In genomic region chr10:69570466-69571288, GRCm38 (mm10) we compare ENCODE assay signal across 7 mouse cellular contexts.
A peak's percentile ranks its signal among the peaks of the same experiment; 100 is the strongest.
DNase-seq lines count a peak whose midpoint lies in the region; ATAC-seq lines count a peak whose summit lies in the region.

No protein-coding gene starts in this region.

- no peaks in the 10 kb centered on the region for H3K27me3 ChIP-seq in hindbrain, embryonic 14.5 days (ENCODE audit: control insufficient read depth, insufficient read depth, low read length)
- H3K27me3 ChIP-seq in limb, embryonic 15.5 days: peaks cover 8% of the 10 kb centered on the region
- H3K27me3 ChIP-seq in neural tube, embryonic 15.5 days (replicated peaks): no peaks in the 10 kb centered on the region

- no peak for ATAC-seq in hindbrain, embryonic 14.5 days (ENCODE audit: low FRiP score)
- no peak for ATAC-seq in limb, embryonic 15.5 days (ENCODE audit: insufficient number of reproducible peaks, low FRiP score, low TSS enrichment, low read depth)
- no peak for ATAC-seq in neural tube, embryonic 15.5 days (ENCODE audit: low FRiP score)

- WGBS in hindbrain, embryonic 14.5 days: 34% methylated on average over 18 of the region's 18 CpGs
- 39% methylated on average over 18 of the region's 18 CpGs for WGBS in limb, embryonic 15.5 days
- WGBS in neural tube, embryonic 15.5 days: 36% methylated on average over 18 of the region's 18 CpGs

- H3K9me3 ChIP-seq in hindbrain, embryonic 14.5 days (ENCODE audit: control insufficient read depth, low read length): no peaks in the 10 kb centered on the region
- H3K9me3 ChIP-seq in limb, embryonic 15.5 days: no peaks in the 10 kb centered on the region
- H3K9me3 ChIP-seq in neural tube, embryonic 15.5 days (replicated peaks): no peaks in the 10 kb centered on the region

- no peaks in the 10 kb centered on the region for H3K36me3 ChIP-seq in hindbrain, embryonic 14.5 days (replicated peaks; ENCODE audit: control insufficient read depth, insufficient read depth)
- H3K36me3 ChIP-seq in limb, embryonic 15.5 days: no peaks in the 10 kb centered on the region
- no peaks in the 10 kb centered on the region for H3K36me3 ChIP-seq in neural tube, embryonic 15.5 days

- H3K9ac ChIP-seq in hindbrain, embryonic 14.5 days: no peak overlapping the region
- H3K9ac ChIP-seq in limb, embryonic 15.5 days: no peak overlapping the region
- no peak overlapping the region for H3K9ac ChIP-seq in neural tube, embryonic 15.5 days (replicated peaks)

- intact Hi-C loops in gastrocnemius, postnatal 14 days (cut with DNase I; ENCODE audit: low total_unique reads): no loop called here

- H3K4me1 ChIP-seq in hindbrain, embryonic 14.5 days (replicated peaks; ENCODE audit: control insufficient read depth, insufficient read depth, low read length): peaks cover 64% of the 10 kb centered on the region
- peaks cover 22% of the 10 kb centered on the region for H3K4me1 ChIP-seq in limb, embryonic 15.5 days
- H3K4me1 ChIP-seq in neural tube, embryonic 15.5 days: peaks cover 70% of the 10 kb centered on the region

- H3K4me2 ChIP-seq in hindbrain, embryonic 14.5 days (replicated peaks): peak overlapping the region; percentile 42; the same call in 1 of the 2 replicates
- H3K4me2 ChIP-seq in limb, embryonic 15.5 days: peak overlapping the region; percentile 52
- H3K4me2 ChIP-seq in neural tube, embryonic 15.5 days: peak overlapping the region; percentile 49

- no peak overlapping the region for H3K4me3 ChIP-seq in hindbrain, embryonic 14.5 days (replicated peaks; ENCODE audit: low read length)
- H3K4me3 ChIP-seq in limb, embryonic 15.5 days: peak overlapping the region; percentile 32
- H3K4me3 ChIP-seq in neural tube, embryonic 15.5 days (replicated peaks): peak overlapping the region; percentile 6; the same call in 1 of the 2 replicates

- H3K27ac ChIP-seq in hindbrain, embryonic 14.5 days: no peak overlapping the region
- H3K27ac ChIP-seq in limb, embryonic 15.5 days: no peak overlapping the region
- no peak overlapping the region for H3K27ac ChIP-seq in neural tube, embryonic 15.5 days (replicated peaks)

- DNase-seq in CD4-positive helper T cell, adult 2 months (ENCODE audit: low read depth, low spot score): peak; percentile 10
- DNase-seq in R1 (ENCODE audit: low read depth, low spot score): peak; percentile 89
- no peak for DNase-seq in hindbrain, embryonic 14.5 days (ENCODE audit: low spot score)
- no peak for DNase-seq in thymus, adult 18-20 months
- no peak for DNase-seq in gastrocnemius, postnatal 14 days

Comparison
In these comparisons a context has a peak if more than half of its experiments do, and no peak if none do; other contexts are left out.
1. DNase-seq: peak in CD4-positive helper T cell, adult 2 months (single experiment) and R1 (single experiment); none in hindbrain, embryonic 14.5 days (single experiment), thymus, adult 18-20 months (0 of 2) and gastrocnemius, postnatal 14 days (single experiment).
2. Peak in every context shown above with its lines, with median percentiles within 50 percentile points of each other: H3K4me2 ChIP-seq.